Mouse (Mus musculus) CD8-positive naive resting alpha-beta T cell, adult 2 months (primary cell): ENCODE measurements around the gene Fgfr4.
"Not testable (repeated sequence)": the region's sequence is repeated elsewhere in the genome, so short reads cannot be mapped to it uniquely, and the experiment has no call there.

Experiments
- DNase-seq, 2 experiments: peaks; one replicate each; pipeline ENCODE4 v3.0.0; 2022; ENCODE audit warnings: low read depth in 2 of 2, low spot score in 2 of 2

The Fgfr4 gene

GRCm38 (mm10) chr13:55171517-55172335, 19.3 kb downstream of the Fgfr4 start:
- no peak for DNase-seq

- no peak for DNase-seq
Observed at GRCm38 (mm10) chr13:55172336-55172770, 19.9 kb downstream of the Fgfr4 start.

- no peak for DNase-seq
Observed at GRCm38 (mm10) chr13:55174347-55174746, 21.9 kb downstream of the Fgfr4 start.

GRCm38 (mm10) chr13:55176265-55176664, 23.8 kb downstream of the Fgfr4 start:
- no peak for DNase-seq

GRCm38 (mm10) chr13:55177903-55178496, 25.6 kb downstream of the Fgfr4 start:
- DNase-seq = no peak

GRCm38 (mm10) chr13:55178556-55178955, 26.1 kb downstream of the Fgfr4 start:
- DNase-seq = peak; percentile 50 to 71

- DNase-seq = no peak
Observed at GRCm38 (mm10) chr13:55179591-55179990, 27.2 kb downstream of the Fgfr4 start.

GRCm38 (mm10) chr13:55181786-55182172, 29.3 kb downstream of the Fgfr4 start:
- no peak for DNase-seq

GRCm38 (mm10) chr13:55182173-55182894, 29.9 kb downstream of the Fgfr4 start:
- peak in 1 of 2 experiments; percentile 15 for DNase-seq

GRCm38 (mm10) chr13:55183382-55183781, 30.9 kb downstream of the Fgfr4 start:
- DNase-seq = no peak

GRCm38 (mm10) chr13:55187062-55187461, 34.6 kb downstream of the Fgfr4 start:
- not testable (repeated sequence) for DNase-seq

GRCm38 (mm10) chr13:55189531-55190107, 37.2 kb downstream of the Fgfr4 start:
- DNase-seq = no peak

- peak; percentile 87 to 90 for DNase-seq
Observed at GRCm38 (mm10) chr13:55190121-55190868, 37.9 kb downstream of the Fgfr4 start.

GRCm38 (mm10) chr13:55191535-55191934, 39.1 kb downstream of the Fgfr4 start:
- no peak for DNase-seq

GRCm38 (mm10) chr13:55202758-55203157, 50.3 kb downstream of the Fgfr4 start:
- DNase-seq = not testable (repeated sequence)

GRCm38 (mm10) chr13:55203740-55204139, 51.3 kb downstream of the Fgfr4 start:
- DNase-seq = no peak

- DNase-seq = no peak
Observed at GRCm38 (mm10) chr13:55204667-55205389, 52.4 kb downstream of the Fgfr4 start.

- no peak for DNase-seq
Observed at GRCm38 (mm10) chr13:55205448-55206205, 53.2 kb downstream of the Fgfr4 start.
